Mouse (Mus musculus) kidney, adult 2 months (tissue): ENCODE data around the gene Fam241a. TPM values are rescaled to one million over a fixed set of nuclear protein-coding genes. Genes with fewer than 3 reads are reported as not detected.

ENCODE experiments used
- DNase-seq: peaks from one replicate; pipeline ENCODE4 v3.0.0; 2021
- H3K27ac ChIP-seq: fragments of 200-500 bp; 2 replicates; pipeline ENCODE4 v1.5.1; 2012; ENCODE audit warnings: low read depth, low read length, control low read depth, inconsistent platforms; ENCODE audit not compliant: insufficient read depth
- H3K27me3 ChIP-seq: fragments of 200-500 bp; replicated peaks from 2 replicates; pipeline ENCODE4 v1.6.1; 2012; ENCODE audit warnings: mild to moderate bottlenecking, moderate library complexity, low read length, inconsistent platforms; ENCODE audit not compliant: control insufficient read depth, insufficient read depth
- H3K36me3 ChIP-seq: fragments of 200-500 bp; 2 replicates; pipeline ENCODE4 v1.6.1; 2012; ENCODE audit warnings: mild to moderate bottlenecking, moderate library complexity, low read length, inconsistent platforms; ENCODE audit not compliant: control insufficient read depth, insufficient read depth
- H3K4me1 ChIP-seq: fragments of 200-500 bp; 2 replicates; pipeline ENCODE4 v1.6.1; 2011; ENCODE audit warnings: low read length; ENCODE audit not compliant: control insufficient read depth, insufficient read depth
- H3K4me3 ChIP-seq: fragments of 200-500 bp; 2 replicates; pipeline ENCODE4 v1.5.1; 2011; ENCODE audit warnings: mild to moderate bottlenecking, low read depth, low read length, control low read depth; ENCODE audit not compliant: insufficient read depth
- CTCF ChIP-seq: fragments of 200-500 bp; conservative IDR thresholded peaks from 2 replicates; pipeline ENCODE4 v1.5.1; 2011; ENCODE audit warnings: low read depth, mild to moderate bottlenecking, control low read depth, low read length, moderate library complexity, mixed read lengths; ENCODE audit not compliant: insufficient read depth, insufficient read length
- POLR2A ChIP-seq: fragments of 200-500 bp; IDR thresholded peaks from one replicate; pipeline ENCODE4 v1.6.1; 2011; ENCODE audit warnings: low read depth, low read length, control low read depth
- whole genome bisulfite sequencing: fragments of 180-500 bp; shearing (Covaris S2); methylation state at CpG from one replicate; pipeline ENCODE4 v1.1.7; 2018; 5-methylcytosine and 5-hydroxymethylcytosine counted together
- polyA plus RNA-seq: library from polyadenylated mRNA; depleted of rRNA; stranded (reverse); fragments of >200 nt; gene quantifications from 2 replicates; pipeline ENCODE4 v1.2.3, GENCODE M21; 2012

Fam241a gene
- polyA plus RNA-seq, 1 experiment, result 3.6 TPM

GRCm38 (mm10) chr3:127875509-127875908 is 20.6 kb downstream of the Fam241a start:
- H3K4me1 ChIP-seq, result no peaks in the 10 kb centered on the region
- no peak for TF ChIP-seq POLR2A
- TF ChIP-seq CTCF, result no peak
- WGBS, result 91% methylated on average over 2 of the region's 2 CpGs
- no peaks in the 10 kb centered on the region for H3K27me3 ChIP-seq
- H3K4me3 ChIP-seq, result no peak overlapping the region
- DNase-seq, result no peak
- H3K36me3 ChIP-seq, result no peaks in the 10 kb centered on the region
- H3K27ac ChIP-seq, result no peak overlapping the region

GRCm38 (mm10) chr3:127875059-127875458 is 21.1 kb downstream of the Fam241a start:
- H3K36me3 ChIP-seq, result no peaks in the 10 kb centered on the region
- 89% methylated on average over 7 of the region's 7 CpGs for WGBS
- TF ChIP-seq POLR2A, result no peak
- no peak for TF ChIP-seq CTCF
- DNase-seq, result no peak
- no peaks in the 10 kb centered on the region for H3K4me1 ChIP-seq
- H3K27ac ChIP-seq, result no peak overlapping the region
- no peaks in the 10 kb centered on the region for H3K27me3 ChIP-seq
- H3K4me3 ChIP-seq, result no peak overlapping the region

- Histone ChIP-seq H3K36me3 (no peaks in the 10 kb centered on the region), H3K27ac (no peak overlapping the region), H3K4me3 (no peak overlapping the region), H3K4me1 (no peaks in the 10 kb centered on the region), H3K27me3 (no peaks in the 10 kb centered on the region)
- TF ChIP-seq POLR2A, result no peak
- TF ChIP-seq CTCF, result no peak
- DNase-seq, result no peak
- WGBS, result 40% methylated on average over 4 of the region's 4 CpGs
These were observed 21.8 kb downstream of the Fam241a start for GRCm38 (mm10) chr3:127874254-127874883.

GRCm38 (mm10) chr3:127871575-127871974 is 24.5 kb downstream of the Fam241a start:
- TF ChIP-seq CTCF, result no peak
- Histone ChIP-seq H3K36me3 (no peaks in the 10 kb centered on the region), H3K27me3 (no peaks in the 10 kb centered on the region), H3K4me3 (no peak overlapping the region), H3K27ac (no peak overlapping the region), H3K4me1 (no peaks in the 10 kb centered on the region)
- DNase-seq, result no peak
- WGBS, result 66% methylated on average over 9 of the region's 9 CpGs

- H3K27me3 ChIP-seq, result no peaks in the 10 kb centered on the region
- WGBS, result 67% methylated on average over 5 of the region's 5 CpGs
- no peak for TF ChIP-seq CTCF
- DNase-seq, result no peak
- H3K4me3 ChIP-seq, result no peak overlapping the region
- no peaks in the 10 kb centered on the region for H3K36me3 ChIP-seq
- H3K4me1 ChIP-seq, result no peaks in the 10 kb centered on the region
- H3K27ac ChIP-seq, result no peak overlapping the region
These were observed 27.2 kb downstream of the Fam241a start for GRCm38 (mm10) chr3:127868880-127869279.

- H3K27ac ChIP-seq, result no peak overlapping the region
- H3K4me1 ChIP-seq, result no peaks in the 10 kb centered on the region
- 85% methylated on average over 9 of the region's 9 CpGs for WGBS
- H3K27me3 ChIP-seq, result no peaks in the 10 kb centered on the region
- H3K4me3 ChIP-seq, result no peak overlapping the region
- H3K36me3 ChIP-seq, result no peaks in the 10 kb centered on the region
- TF ChIP-seq CTCF (no peak), POLR2A (no peak)
- DNase-seq, result no peak
These were observed 27.9 kb downstream of the Fam241a start for GRCm38 (mm10) chr3:127868046-127868758.

GRCm38 (mm10) chr3:127864242-127864641 is 31.9 kb downstream of the Fam241a start:
- Histone ChIP-seq H3K4me1 (no peaks in the 10 kb centered on the region), H3K4me3 (no peak overlapping the region), H3K36me3 (no peaks in the 10 kb centered on the region), H3K27me3 (no peaks in the 10 kb centered on the region), H3K27ac (peak overlapping the region; percentile 79)
- no peak for DNase-seq
- 35% methylated on average over 2 of the region's 2 CpGs for WGBS
- TF ChIP-seq POLR2A, result no peak
- 0 out of 2 replicates have a peak, but pooled peaks have one; percentile 18 for TF ChIP-seq CTCF

- 50% methylated on average over 3 of the region's 3 CpGs for WGBS
- Histone ChIP-seq H3K4me3 (no peak overlapping the region), H3K4me1 (no peaks in the 10 kb centered on the region), H3K36me3 (no peaks in the 10 kb centered on the region), H3K27ac (no peak overlapping the region; the same call in 1 of the 2 replicates), H3K27me3 (no peaks in the 10 kb centered on the region)
- DNase-seq, result no peak
- TF ChIP-seq CTCF (no peak), POLR2A (no peak)
These were observed 32.6 kb downstream of the Fam241a start for GRCm38 (mm10) chr3:127863571-127863970.
